Mouse (Mus musculus) heart, postnatal 36 days (tissue): ENCODE measurements around the gene Cmas. TPM values are rescaled to one million over a fixed set of nuclear protein-coding genes. Genes with fewer than 3 reads are reported as not detected.

Experiments used
- DNase-seq, 2 experiments: peaks; one replicate each; pipeline ENCODE4 v3.0.0; 2021 to 2022
- intact Hi-C: fragments of 180-260 bp; cut with DNase I; formaldehyde crosslinking; loops from one replicate; pipeline ENCODE4 v1.15.1; 2025
- total RNA-seq, 2 experiments: library from RNA; stranded (reverse); gene quantifications; 2 replicates each; pipeline ENCODE4 v1.2.3; 2021

The Cmas gene
- total RNA-seq, 2 experiments from 2014 or later: 31.9 to 36.0 TPM

- no peak for DNase-seq
- intact Hi-C loops: no loop called here
Observed at GRCm38 (mm10) chr6:142788042-142788987, 31.8 kb downstream of the Cmas start.

- intact Hi-C loops: no loop called here
- no peak for DNase-seq
Observed at GRCm38 (mm10) chr6:142789736-142790135, 33.2 kb downstream of the Cmas start.

GRCm38 (mm10) chr6:142792241-142792968 is 35.9 kb downstream of the Cmas start:
- intact Hi-C loops: no loop called here

GRCm38 (mm10) chr6:142793468-142793867 is 37.0 kb downstream of the Cmas start:
- no peak for DNase-seq
- intact Hi-C loops: no loop called here

More at GRCm38 (mm10) chr6:142792241-142792968, 35.9 kb downstream of the Cmas start:
- no peak for DNase-seq

GRCm38 (mm10) chr6:142795087-142795486 is 38.6 kb downstream of the Cmas start:
- intact Hi-C loops: no loop called here
- DNase-seq: no peak

GRCm38 (mm10) chr6:142795655-142796441 is 39.4 kb downstream of the Cmas start:
- intact Hi-C loops: no loop called here
- DNase-seq: no peak

GRCm38 (mm10) chr6:142797996-142798395 is 41.5 kb downstream of the Cmas start:
- intact Hi-C loops: no loop called here
- DNase-seq: no peak

- intact Hi-C loops: no loop called here
- no peak for DNase-seq
Observed at GRCm38 (mm10) chr6:142798837-142799236, 42.4 kb downstream of the Cmas start.

GRCm38 (mm10) chr6:142799704-142800374 is 43.4 kb downstream of the Cmas start:
- no peak for DNase-seq
- intact Hi-C loops: no loop called here

- no peak for DNase-seq
- intact Hi-C loops: no loop called here
Observed at GRCm38 (mm10) chr6:142801687-142802086, 45.2 kb downstream of the Cmas start.

GRCm38 (mm10) chr6:142802617-142803525 is 46.4 kb downstream of the Cmas start:
- DNase-seq: no peak
- intact Hi-C loops: no loop called here

- intact Hi-C loops: no loop called here
- no peak for DNase-seq
Observed at GRCm38 (mm10) chr6:142804402-142804801, 47.9 kb downstream of the Cmas start, which contains the start of gene Sult6b2. Gene Sult6b2 (minus strand): TSS chr6:142804502.

- intact Hi-C loops: no loop called here
- DNase-seq: no peak
Observed at GRCm38 (mm10) chr6:142806326-142806725, 49.8 kb downstream of the Cmas start.

- no peak for DNase-seq
- intact Hi-C loops: no loop called here
Observed at GRCm38 (mm10) chr6:142809373-142810098, 53.0 kb downstream of the Cmas start.

GRCm38 (mm10) chr6:142810239-142810638 is 53.8 kb downstream of the Cmas start:
- intact Hi-C loops: no loop called here
- no peak for DNase-seq

- no peak for DNase-seq
Observed at GRCm38 (mm10) chr6:142812969-142813368, 56.5 kb downstream of the Cmas start.

GRCm38 (mm10) chr6:142814011-142814410 is 57.5 kb downstream of the Cmas start:
- no peak for DNase-seq
- intact Hi-C loops: loop anchor here (1.0 kb wide), 2 partner anchors 35 to 151 kb away; no protein-coding TSS in a partner anchor

More at GRCm38 (mm10) chr6:142812969-142813368, 56.5 kb downstream of the Cmas start:
- intact Hi-C loops: no loop called here

- intact Hi-C loops: loop anchor here (1.0 kb wide), 2 partner anchors 35 to 151 kb away; no protein-coding TSS in a partner anchor
- DNase-seq: peak; percentile 77 to 82
Observed at GRCm38 (mm10) chr6:142814495-142814921, 58.0 kb downstream of the Cmas start.
